Mouse (Mus musculus) spleen, adult 18-20 months (tissue): ENCODE measurements around the gene Tmprss11g.

Source experiments
- DNase-seq, 2 experiments: peaks; one replicate each; pipeline ENCODE4 v3.0.0; 2022; ENCODE audit warnings: mixed read lengths in 2 of 2

The Tmprss11g gene

GRCm38 (mm10) chr5:86518500-86518899, at the start of gene Tmprss11g:
Gene Tmprss11g (minus strand): TSS chr5:86518600.
- no peak for DNase-seq

DNA sequence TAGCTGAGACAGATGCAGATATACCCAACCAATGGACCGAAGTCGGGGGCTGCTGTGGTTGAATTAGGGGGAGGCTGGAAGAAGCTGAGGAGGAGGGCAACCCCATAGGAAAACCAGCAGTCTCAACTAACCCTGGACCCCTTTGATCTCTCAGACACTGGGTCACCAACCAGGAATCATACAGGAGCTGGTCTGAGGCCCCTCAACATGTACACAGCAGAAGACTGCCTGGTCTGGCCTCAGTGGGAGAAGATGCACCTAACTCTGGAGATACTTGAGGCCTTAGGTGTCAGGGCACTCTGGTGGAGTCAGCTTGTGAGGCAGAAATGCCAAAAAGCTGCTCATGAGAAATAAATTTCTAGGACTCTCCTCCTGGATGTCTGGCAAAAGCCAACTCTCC, 28.3 kb upstream of the Tmprss11g start:
- DNase-seq = no peak

- no peak for DNase-seq
These were observed 22.2 kb upstream of the Tmprss11g start for GRCm38 (mm10) chr5:86540601-86541000.

- no peak for DNase-seq
These were observed 10.3 kb upstream of the Tmprss11g start for GRCm38 (mm10) chr5:86528725-86529124.

DNA sequence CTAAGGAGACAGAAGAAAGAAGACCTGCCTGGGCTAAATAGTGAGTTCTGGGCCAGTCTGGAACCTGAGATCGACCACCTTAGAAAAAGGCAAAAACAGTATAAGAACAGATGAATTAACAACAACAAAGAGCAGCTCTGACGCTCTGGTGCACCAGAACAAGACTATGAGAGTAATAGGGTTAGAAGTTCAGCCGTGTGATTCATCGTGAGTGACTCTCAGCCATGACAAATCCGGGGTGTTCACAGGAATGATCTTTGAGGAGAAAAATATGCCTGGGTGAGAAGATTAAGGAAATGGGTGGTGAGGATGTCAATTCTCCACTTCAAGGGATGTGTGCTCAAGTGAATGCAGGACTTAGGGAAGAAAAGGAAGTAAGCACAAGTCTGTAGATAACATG, 6.9 kb downstream of the Tmprss11g start:
- no peak for DNase-seq

GRCm38 (mm10) chr5:86493453-86493852, 24.9 kb downstream of the Tmprss11g start:
- no peak for DNase-seq

- DNase-seq = no peak
These were observed 35.8 kb downstream of the Tmprss11g start for GRCm38 (mm10) chr5:86482562-86482961.

DNA sequence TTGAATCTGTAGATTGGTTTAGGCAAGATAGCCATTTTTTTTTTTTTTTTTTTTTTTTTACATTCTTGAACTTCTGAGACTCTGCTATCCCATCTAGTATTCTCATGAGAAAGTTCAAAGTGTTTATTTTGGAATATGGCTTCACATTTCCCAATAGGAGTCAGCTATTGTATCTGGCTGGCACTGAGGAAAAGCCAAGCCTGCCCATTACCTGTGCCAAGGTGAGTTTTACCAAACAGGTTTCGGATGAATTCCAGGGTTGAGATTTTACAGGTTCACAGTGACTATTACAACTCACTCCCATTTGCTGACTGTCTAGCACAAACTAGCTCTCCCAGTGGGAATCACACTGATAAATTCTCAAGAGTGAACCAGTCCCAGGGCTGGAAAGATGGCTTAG, 36.4 kb downstream of the Tmprss11g start:
- no peak for DNase-seq

- DNase-seq = no peak
These were observed 44.5 kb downstream of the Tmprss11g start for GRCm38 (mm10) chr5:86473859-86474258.

- DNase-seq = no peak
These were observed 49.5 kb downstream of the Tmprss11g start, which contains the start of gene Tmprss11a for GRCm38 (mm10) chr5:86468890-86469289. Gene Tmprss11a (minus strand): TSS chr5:86468990.

GRCm38 (mm10) chr5:86439306-86439705, 79.1 kb downstream of the Tmprss11g start:
- DNase-seq = no peak

GRCm38 (mm10) chr5:86438548-86438947, 79.9 kb downstream of the Tmprss11g start:
- DNase-seq = no peak
